Mouse (Mus musculus): ENCODE results near the gene Dkk3.

DNA sequence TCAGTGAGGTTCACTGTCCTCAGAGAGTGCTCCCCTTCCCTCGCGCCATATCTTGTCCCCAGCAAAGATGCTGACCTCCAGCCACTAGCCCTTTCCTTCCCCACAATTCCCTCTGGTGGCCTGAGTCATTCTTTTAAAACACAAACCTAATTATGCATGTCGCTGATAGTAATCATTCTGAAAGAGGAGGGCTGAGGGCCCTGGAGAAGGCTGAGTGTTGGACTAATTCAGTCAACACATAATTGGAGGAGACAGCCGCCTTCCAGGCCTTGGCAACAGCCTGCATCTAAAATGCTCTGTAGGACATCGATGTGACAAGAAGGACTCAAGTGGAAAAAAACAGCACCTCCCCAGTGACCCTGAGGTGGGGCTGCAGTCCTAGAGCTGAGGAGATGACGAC lies 29.0 kb downstream of the Dkk3 start:
- TF ChIP-seq POLR2A (IDR thresholded peaks at IDR 0.05; ENCODE audit: extremely low read depth, insufficient read depth, low read length) (no peak), CTCF (IDR thresholded peaks at IDR 0.05; ENCODE audit: extremely low read depth, insufficient read depth, low read length) (no peak)

All from cortical plate, adult 2 months (tissue).